Mouse (Mus musculus) heart, postnatal 0 days (tissue): ENCODE results near the gene 4930451I11Rik.

ENCODE experiments used
- CTCF ChIP-seq: IDR thresholded peaks from 2 replicates; pipeline ENCODE4 v1.5.1; 2016; ENCODE audit warnings: antibody characterized with exemption, control low read depth, low read depth
- EP300 ChIP-seq: IDR thresholded peaks from 2 replicates; pipeline ENCODE4 v1.6.1; 2016; ENCODE audit warnings: antibody characterized with exemption, low read depth

DNA sequence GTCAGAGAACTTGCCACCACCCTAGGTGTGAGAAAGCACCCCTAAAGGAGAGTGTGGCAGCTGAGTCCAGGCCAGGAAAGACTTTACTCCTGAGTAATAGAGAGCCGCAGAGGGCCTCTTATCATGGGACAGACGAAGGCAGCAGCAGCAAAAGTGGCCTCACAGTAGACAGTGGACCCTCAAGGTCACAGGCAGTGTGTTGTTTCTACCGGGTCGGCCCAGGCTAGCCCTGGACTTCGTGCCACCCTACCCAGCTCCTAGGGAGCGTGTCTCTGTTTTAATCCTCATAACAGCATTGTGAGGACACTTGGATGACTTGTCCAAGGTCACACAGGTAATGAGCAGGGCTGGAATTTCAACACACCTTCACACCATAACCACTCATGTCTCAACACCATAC, 18.7 kb upstream of the 4930451I11Rik start:
- TF ChIP-seq EP300 (no peak), CTCF (no peak)
